Comparison of ENCODE assay signal across 12 mouse cellular contexts in genomic region chr1:98129561-98130347, GRCm38 (mm10). TPM values are rescaled to one million over a fixed set of nuclear protein-coding genes. Genes with fewer than 3 reads are reported as not detected.
DNase-seq lines count a peak whose midpoint lies in the region; ATAC-seq and TF ChIP-seq lines count a peak whose summit lies in the region.
"Had no signal": no experiment of that assay in that cellular context is flagged by ENCODE, and none has a peak within 500 bp of the region (broad histone marks: within the 10 kb centered on the region; RNA-seq: fewer than 3 reads in every experiment).

No protein-coding gene starts in this region.

- WGBS in lung, postnatal 0 days: 75% methylated on average over 3 of the region's 3 CpGs
- 26% methylated on average over 3 of the region's 3 CpGs for WGBS in liver, postnatal 0 days (ENCODE audit: insufficient replicate concordance)
- 85% methylated on average over 3 of the region's 3 CpGs for WGBS in forebrain, embryonic 12.5 days

- no peak for TF ChIP-seq EP300 in lung, postnatal 0 days (IDR thresholded peaks at IDR 0.05)
- no peak for TF ChIP-seq EP300 in liver, postnatal 0 days (IDR thresholded peaks at IDR 0.05; ENCODE audit: low read depth)

- DNase-seq in lung, postnatal 0 days (ENCODE audit: low spot score): peak; percentile 10
- no peak for DNase-seq in lung, postnatal 10 days
- DNase-seq in liver, postnatal 0 days: no peak
- peak; percentile 11 for DNase-seq in thymus, postnatal 25 days
- no peak for DNase-seq in embryo, embryonic 9.5 days (ENCODE audit: extremely low spot score)
- DNase-seq: lung, postnatal 4 days; right cerebral cortex, postnatal 25 days had no signal

- no peaks in the 10 kb centered on the region for H3K27me3 ChIP-seq in lung, postnatal 0 days (replicated peaks; ENCODE audit: insufficient read depth, low read length)
- no peaks in the 10 kb centered on the region for H3K27me3 ChIP-seq in liver, postnatal 0 days (ENCODE audit: insufficient read depth, low read length)
- H3K27me3 ChIP-seq in forebrain, embryonic 12.5 days: no peaks in the 10 kb centered on the region
- H3K27me3 ChIP-seq: limb, embryonic 15.5 days had no signal

- no peak for TF ChIP-seq CTCF in lung, postnatal 0 days (IDR thresholded peaks at IDR 0.05)
- no peak for TF ChIP-seq CTCF in liver, postnatal 0 days (IDR thresholded peaks at IDR 0.05; ENCODE audit: low read depth)

- no peak overlapping the region for H3K9ac ChIP-seq in lung, postnatal 0 days (replicated peaks; ENCODE audit: low read depth)
- no peak overlapping the region for H3K9ac ChIP-seq in liver, postnatal 0 days (replicated peaks)
- H3K9ac ChIP-seq in forebrain, embryonic 12.5 days: no peak overlapping the region
- H3K9ac ChIP-seq: limb, embryonic 15.5 days had no signal

- H3K27ac ChIP-seq in lung, postnatal 0 days (ENCODE audit: low read length): no peak overlapping the region
- H3K27ac ChIP-seq in liver, postnatal 0 days (ENCODE audit: low read depth): no peak overlapping the region
- no peak overlapping the region for H3K27ac ChIP-seq in forebrain, embryonic 12.5 days
- H3K27ac ChIP-seq: heart, embryonic 10.5 days; hindbrain, embryonic 10.5 days; limb, embryonic 15.5 days had no signal

- H3K4me2 ChIP-seq in lung, postnatal 0 days (replicated peaks; ENCODE audit: low read depth, low read length): no peak overlapping the region
- H3K4me2 ChIP-seq in liver, postnatal 0 days (ENCODE audit: low read depth, low read length): no peak overlapping the region
- no peak overlapping the region for H3K4me2 ChIP-seq in forebrain, embryonic 12.5 days
- H3K4me2 ChIP-seq: limb, embryonic 15.5 days had no signal

- no peaks in the 10 kb centered on the region for H3K4me1 ChIP-seq in lung, postnatal 0 days (ENCODE audit: insufficient read depth, low read depth, low read length)
- H3K4me1 ChIP-seq in liver, postnatal 0 days (ENCODE audit: insufficient read depth): peaks cover 4% of the 10 kb centered on the region; the same call in 1 of the 2 replicates
- no peaks in the 10 kb centered on the region for H3K4me1 ChIP-seq in forebrain, embryonic 12.5 days
- H3K4me1 ChIP-seq: heart, embryonic 10.5 days; hindbrain, embryonic 10.5 days; limb, embryonic 15.5 days had no signal

- H3K36me3 ChIP-seq in lung, postnatal 0 days (ENCODE audit: insufficient read depth, low read length): no peaks in the 10 kb centered on the region
- H3K36me3 ChIP-seq in liver, postnatal 0 days (replicated peaks; ENCODE audit: insufficient read depth, low read length): no peaks in the 10 kb centered on the region
- no peaks in the 10 kb centered on the region for H3K36me3 ChIP-seq in forebrain, embryonic 12.5 days (replicated peaks)
- H3K36me3 ChIP-seq: heart, embryonic 10.5 days; hindbrain, embryonic 10.5 days; limb, embryonic 15.5 days had no signal

- H3K4me3 ChIP-seq in lung, postnatal 0 days (ENCODE audit: low read depth, low read length): no peak overlapping the region
- H3K4me3 ChIP-seq in liver, postnatal 0 days (ENCODE audit: low read depth, low read length): no peak overlapping the region
- no peak overlapping the region for H3K4me3 ChIP-seq in forebrain, embryonic 12.5 days (replicated peaks)
- H3K4me3 ChIP-seq: heart, embryonic 10.5 days; hindbrain, embryonic 10.5 days; limb, embryonic 15.5 days had no signal

- no peaks in the 10 kb centered on the region for H3K9me3 ChIP-seq in lung, postnatal 0 days (ENCODE audit: low read length)
- H3K9me3 ChIP-seq in liver, postnatal 0 days (ENCODE audit: low read length): no peaks in the 10 kb centered on the region
- H3K9me3 ChIP-seq in forebrain, embryonic 12.5 days: no peaks in the 10 kb centered on the region
- H3K9me3 ChIP-seq: heart, embryonic 10.5 days; hindbrain, embryonic 10.5 days; limb, embryonic 15.5 days had no signal

- no peak for ATAC-seq in lung, postnatal 0 days
- ATAC-seq in granulocyte monocyte progenitor cell, adult 5-6 weeks (replicated peaks; ENCODE audit: poor library complexity, severe bottlenecking): peak; percentile 95
- ATAC-seq in liver, postnatal 0 days: peak; percentile 70
- no peak for ATAC-seq in forebrain, embryonic 12.5 days (ENCODE audit: low FRiP score)

RNA-seq across cellular contexts. Expression of gene Pam, which starts 34.3 kb away (rescaled TPM):
- polyA plus RNA-seq in lung, postnatal 0 days (2015; fragmentation: Nextera tagmentation; extraction: Ambion mirVana): 90.3 and 96.6 TPM in 2 replicates
- 20.2 and 25.5 TPM in 2 replicates for total RNA-seq in granulocyte monocyte progenitor cell, adult 5-6 weeks (2014; fragmentation: Nextera tagmentation)
- 55.3 and 60.4 TPM in 2 replicates for total RNA-seq in granulocyte monocyte progenitor cell, adult 5-6 weeks (2017)
- 16.4 and 21.8 TPM in 2 replicates for polyA plus RNA-seq in liver, postnatal 0 days (2015; fragmentation: Nextera tagmentation; extraction: Ambion mirVana)
- 25.4 and 29.8 TPM in 2 replicates for polyA plus RNA-seq in forebrain, embryonic 12.5 days (2016; fragmentation: Nextera tagmentation; extraction: Ambion mirVana)

Comparison
In these comparisons a context has a peak if more than half of its experiments do, and no peak if none do; other contexts are left out.
1. DNase-seq: peak in lung, postnatal 0 days (single experiment) and thymus, postnatal 25 days (single experiment); none in lung, postnatal 10 days (single experiment), liver, postnatal 0 days (single experiment) and embryo, embryonic 9.5 days (single experiment).
2. ATAC-seq: peak in granulocyte monocyte progenitor cell, adult 5-6 weeks (single experiment) and liver, postnatal 0 days (single experiment); none in lung, postnatal 0 days (single experiment) and forebrain, embryonic 12.5 days (single experiment).